Mouse (Mus musculus): ENCODE results near the gene Crip2.

Crip2 gene

DNA sequence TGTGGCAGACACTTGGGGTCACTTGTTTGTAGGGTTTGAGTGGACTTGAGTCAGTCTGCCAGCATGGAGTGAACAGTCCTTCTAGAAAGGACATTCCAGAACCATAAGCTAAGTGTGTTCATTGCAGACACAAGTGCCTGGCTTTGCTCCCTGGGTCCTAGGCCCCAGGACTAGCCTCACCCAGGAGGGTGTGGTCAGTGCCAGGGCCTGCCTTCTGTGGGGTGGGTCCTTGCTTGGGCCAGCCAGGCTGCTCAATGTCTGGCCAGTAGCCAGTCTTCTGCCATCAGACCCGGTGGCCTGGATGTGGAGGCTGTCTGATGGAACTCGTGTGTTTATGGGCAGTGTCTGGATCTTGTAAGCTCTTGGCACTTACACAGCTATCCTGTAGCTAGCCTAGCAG lies 7.5 kb upstream of the Crip2 start:
- DNase-seq, result peak; percentile 96 to 98

DNA sequence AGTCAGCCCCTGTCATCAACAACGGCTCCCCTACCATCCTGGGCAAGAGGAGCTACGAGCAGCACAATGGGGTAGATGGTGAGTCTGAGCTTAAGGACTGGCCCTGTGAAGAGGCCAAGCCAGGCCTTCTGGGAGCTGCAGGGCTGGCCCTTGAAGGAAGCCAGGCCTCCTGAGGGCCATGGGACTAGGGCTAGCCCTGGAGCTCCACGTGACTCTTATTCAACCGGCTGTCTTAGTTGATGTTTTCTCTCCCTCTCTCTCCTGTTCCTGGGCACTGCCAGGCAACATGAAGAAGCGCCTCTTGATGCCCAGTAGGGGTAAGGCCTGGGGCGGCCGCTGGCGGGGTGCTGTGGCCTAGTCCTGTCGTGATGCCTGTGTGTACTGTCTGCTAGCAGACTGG lies 6.8 kb upstream of the Crip2 start:
- peak in 1 of 2 experiments; percentile 47 for DNase-seq

DNA sequence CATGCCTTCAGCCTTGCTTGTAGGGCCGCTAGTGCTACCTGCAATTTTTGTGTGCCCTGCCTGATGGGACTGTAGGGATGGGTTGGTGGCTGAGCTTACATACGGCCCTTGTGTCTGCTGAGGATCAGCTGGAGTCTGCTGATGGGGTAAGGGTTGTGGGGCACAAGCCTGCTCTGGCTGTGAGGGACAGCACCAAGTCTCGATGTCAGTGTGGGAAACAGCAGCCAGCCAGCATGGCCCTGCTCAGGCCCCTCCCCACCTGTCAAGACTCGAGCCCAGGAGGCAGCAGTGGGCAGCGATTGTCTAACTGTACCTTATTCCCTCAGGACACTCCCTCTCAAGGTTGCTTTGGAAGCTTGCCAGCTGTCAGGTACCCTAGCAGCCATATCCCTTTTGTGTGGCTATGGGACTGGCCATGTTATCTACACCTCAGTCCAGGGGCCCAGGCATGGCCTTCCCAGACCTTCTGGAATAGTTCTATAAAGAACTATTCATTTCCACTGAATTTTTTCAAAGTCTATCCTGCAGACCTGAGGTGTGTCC lies 6.1 kb upstream of the Crip2 start:
- peak in 1 of 2 experiments; percentile 61 for DNase-seq

DNA sequence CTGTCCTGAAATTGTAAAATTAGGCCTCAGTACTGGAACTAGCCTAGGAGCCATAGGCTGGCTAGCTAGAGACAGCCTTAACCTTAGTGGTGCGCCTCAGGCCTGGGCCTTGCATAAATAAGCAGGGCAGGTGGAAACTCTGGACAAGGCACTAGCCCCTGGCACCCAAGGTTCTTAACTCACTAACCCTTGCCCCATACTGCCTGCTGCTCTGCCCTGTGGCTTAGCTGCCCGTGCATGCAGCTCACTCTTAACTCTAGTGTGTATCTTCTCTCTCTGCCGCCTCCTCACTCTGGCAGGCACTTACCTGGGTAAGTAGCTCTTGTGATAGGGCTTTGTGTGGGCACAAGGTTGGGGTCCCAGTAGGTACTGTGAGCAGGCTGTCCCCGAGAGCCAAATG lies 5.5 kb upstream of the Crip2 start:
- DNase-seq, result peak in 1 of 2 experiments; percentile 21

DNA sequence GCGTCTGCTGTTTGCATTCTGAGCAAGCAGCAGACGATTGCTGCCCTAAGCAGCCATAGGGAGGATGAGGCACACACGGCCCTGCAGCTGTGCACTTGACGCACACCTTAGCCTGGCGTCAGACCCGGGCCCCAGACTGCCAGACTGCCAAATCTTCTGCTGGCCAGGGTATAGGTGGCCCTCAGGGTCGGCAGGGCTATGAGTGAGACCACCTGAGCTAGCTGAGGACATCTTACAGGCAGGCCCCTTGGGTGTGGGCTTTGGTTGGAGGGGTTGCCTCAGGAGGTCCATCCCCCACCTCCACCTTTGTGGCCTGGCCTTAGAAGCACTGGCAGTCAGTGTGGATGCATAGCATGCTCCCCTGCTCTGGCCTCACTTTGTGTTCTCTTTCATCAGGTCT lies 4.6 kb upstream of the Crip2 start:
- DNase-seq, result no peak

DNA sequence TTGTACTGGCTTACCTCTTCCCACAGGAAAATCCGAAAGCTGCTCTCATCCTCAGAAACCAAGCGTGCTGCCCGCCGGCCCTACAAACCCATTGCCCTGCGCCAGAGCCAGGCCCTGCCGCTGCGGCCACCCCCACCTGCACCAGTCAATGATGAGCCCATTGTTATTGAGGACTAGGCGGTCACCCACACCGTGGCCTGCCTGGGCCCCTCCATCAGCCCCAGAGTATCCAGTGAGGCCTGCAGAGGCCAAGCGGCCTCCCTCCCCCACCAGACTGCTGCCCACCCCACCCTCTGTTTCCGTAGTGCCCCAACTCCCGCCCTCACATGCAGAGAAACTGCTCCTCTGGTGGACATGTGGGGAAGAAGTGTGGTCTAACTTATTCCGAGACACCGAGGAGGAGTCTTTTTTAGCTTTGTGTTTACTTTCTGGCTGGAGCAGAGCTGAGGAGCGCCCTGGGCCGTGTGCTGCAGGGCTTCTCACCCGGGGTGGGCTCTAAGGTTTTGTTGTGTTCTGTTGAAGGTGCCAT lies 3.5 kb upstream of the Crip2 start:
- no peak for DNase-seq

DNA sequence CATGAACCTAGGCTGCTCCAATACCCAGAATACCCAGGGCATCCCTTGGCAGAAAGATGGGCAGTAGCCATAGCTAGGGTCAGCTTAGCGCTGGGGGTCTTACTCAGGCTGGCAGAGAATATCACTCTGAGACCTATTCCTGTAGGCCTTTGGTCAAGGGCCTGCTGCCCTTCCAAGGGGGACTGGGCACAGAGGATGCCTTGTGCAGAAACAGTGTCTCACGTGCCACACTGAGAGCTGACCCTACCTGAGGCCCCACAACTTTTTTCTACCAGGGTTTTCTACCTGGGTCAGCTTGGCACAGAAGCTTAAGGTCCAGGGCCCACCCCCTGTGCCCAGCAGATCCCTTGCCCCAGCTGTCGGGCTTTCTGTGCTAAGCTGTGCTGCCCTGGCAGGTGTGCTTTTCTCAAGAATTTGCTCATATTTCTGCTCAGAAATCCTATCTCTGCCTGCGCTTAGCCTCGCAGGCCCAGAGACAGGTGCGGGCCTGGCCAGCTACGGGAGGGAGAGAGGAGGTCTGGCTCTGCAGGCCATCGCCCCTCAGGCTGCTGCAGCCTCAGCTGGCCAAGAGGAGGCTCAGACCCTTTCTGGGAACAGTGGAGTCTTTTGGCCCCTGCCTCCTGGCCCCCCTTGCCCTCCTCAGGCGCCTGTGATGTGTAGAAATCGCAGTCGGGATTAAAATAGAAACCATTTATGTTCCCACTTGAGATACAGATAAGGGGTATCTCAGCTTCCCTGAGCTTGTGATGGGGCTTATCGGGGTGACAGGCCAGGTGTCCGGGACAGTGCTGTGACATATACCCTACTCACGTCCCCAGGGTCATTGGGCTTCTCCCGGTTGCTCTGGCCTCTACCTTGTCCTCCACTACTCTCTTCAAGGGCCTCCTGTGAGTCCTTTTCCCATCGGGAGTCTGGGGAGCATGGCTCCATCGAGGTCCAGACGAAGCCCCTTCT lies 2.5 kb upstream of the Crip2 start:
- DNase-seq, result no peak

DNA sequence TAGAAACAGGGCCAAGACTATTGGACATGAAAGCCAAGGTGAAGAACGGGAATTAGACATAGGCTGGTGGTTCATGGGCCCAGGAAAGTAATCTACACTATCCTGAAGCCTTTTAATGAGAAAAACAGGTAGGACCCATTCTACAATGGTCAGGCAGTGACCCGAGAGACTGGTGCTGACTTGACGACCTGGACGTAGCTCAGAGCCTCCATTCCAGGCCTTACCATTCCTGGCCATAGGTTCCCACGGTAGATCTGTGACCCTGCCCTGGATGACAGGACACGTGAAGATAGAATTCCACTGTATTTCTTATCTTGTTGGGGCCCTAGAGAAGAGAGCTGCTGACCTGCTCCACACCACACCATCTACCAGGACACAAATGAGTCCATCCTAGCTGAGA lies 1.7 kb upstream of the Crip2 start:
- DNase-seq, result no peak

DNA sequence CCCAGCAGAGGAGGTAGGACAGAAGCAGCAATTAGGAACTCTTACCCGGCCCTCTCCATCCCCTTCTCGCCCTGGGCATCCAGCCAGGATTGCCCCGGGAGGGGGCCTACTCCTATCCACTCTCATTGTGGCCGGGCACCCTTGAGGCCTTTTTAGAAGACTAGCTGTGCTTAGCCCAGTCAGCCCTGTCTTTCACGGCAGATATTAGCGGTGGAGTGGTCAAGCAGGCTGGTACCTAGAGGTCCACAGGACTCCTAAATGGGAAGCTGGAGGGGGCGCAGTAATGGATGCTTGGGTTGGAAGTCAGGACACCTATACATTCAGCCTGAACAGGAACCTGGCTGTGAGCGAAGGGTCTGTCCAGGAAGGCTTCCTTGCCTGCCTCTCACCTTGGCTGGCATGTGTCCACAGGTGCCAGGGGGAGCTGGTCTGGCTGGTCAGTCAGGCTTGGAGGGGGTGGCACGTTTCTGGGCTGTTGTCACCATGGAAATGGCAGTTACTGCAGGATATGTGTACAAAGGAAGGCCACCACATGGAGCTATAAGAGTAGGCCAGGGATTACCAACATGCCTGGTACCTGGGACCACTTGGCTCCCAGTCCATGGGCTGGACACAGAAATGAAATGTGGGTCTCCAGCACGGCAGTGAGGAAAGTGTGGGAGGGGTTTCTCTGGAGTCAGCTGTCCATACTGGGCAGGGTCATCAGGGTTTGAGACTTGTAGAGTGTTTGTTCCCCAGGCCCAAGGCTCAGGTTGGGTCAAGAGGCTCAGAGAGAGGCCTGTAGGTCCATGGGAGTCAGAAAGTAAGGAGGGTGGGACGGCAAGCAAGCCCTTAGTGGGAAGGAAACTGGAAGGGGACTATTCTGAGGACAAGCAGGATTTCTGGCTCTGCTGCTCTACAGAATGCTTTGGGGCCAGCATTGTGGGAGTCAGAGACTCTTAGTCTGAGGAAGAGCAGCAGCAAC lies 853 bp upstream of the Crip2 start:
- DNase-seq, result peak; percentile 90 to 93

DNA sequence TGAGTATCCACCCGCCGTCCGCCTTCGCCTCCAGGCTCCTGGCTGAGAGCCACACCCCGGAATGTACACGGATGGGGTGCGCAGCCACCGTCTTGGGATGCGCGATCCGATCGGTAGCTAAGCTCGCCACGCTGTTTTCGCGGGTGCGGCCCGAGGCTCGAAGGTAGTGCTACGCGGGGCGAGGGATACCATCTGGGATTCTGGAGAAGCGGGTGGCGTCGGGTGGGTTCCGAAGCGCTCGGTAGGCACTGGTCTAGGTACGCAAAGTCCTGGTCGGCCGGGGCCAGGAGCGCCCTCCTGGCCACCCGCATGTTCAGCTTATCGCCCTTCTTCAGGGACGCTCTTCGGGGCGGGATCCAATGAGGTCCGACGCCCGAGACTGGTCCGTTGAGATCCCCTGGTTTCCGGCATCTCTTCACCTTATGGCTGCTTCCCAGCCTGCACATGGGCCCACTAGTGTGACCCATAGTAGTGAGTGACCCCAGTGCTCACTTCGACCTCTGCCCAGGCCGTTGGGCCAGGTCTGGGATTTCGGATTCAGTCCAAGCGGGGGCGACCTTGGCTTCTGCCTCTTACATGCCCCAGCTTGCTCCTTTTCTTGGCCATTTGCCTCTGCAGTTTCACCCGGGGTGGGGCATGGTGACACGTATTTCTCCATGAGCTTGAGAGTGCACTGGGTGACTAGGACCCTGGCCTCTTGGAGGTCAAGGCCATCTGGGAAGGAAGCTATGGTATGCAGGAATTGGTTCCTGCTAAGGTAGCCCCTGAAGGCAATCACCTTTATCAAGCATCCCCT lies 778 bp downstream of the Crip2 start:
- DNase-seq, result peak; percentile 71 to 80

DNA sequence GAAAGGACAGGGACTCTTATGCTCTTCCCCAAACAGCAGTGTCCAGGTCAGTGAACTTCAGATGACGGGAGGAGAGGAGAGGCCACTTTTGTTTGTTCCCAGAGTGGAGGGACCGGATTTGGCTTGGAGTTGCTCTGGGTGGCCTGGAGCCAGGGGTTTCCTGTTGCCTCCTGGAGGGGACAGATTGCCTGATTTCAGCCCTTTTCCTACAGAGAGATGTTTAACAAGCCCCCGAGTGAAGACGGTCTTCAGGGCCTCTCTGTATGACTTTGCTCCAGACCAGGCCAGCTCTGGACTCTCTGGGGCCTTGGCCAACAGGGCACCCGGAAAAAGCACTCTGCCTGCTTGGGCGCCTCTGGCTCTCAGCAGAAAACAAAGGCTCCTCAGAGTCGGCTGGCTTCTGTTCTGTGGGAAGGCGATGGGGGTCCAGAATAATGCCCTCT lies 1.5 kb downstream of the Crip2 start:
- DNase-seq, result peak; percentile 74 to 83

DNA sequence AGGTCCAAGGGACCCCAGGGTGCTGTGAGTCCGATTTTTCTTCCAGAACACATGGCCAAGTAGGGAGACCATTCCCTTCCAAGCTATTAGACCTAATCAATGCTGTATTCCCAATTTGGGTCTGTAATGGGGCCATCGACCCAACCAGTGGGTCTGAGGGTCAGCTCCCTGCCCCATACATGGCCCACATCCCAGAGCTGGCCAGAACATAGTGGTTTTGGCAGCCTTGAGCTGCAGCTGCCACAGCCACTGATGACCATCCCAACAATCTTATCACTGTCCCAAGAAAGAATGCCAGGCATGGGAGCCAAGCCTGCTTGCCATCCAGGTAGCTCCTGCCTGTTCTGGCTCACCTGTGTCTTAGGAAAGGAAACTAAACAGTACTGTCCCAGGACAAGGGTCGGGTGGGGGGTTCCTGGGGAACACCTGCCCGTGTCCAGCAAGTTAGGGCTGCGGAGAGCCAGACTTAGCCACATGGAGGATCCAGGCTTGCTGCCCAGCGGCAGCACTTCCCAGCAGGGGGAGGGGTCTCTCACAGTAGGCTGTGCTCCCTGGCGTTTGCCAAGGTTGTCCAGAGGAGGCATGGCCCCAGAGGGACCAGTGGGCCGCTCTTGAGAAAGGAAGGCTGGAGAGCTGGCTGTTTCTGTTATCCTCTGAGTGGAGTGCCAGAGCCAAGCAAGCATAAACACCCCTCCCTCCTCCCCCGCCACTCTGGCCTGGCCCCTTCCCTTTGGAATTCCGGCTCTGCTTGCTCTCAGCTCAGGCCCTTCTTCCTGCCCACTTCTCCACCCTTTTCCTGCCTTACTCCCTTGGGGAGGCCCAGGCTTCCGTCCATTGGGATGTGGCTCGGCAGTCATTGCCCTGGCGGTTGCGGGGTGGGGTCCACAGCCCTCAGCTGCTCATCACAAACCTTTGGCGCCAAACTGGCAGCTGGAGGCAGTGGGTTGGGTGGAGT lies 2.3 kb downstream of the Crip2 start:
- peak; percentile 92 to 94 for DNase-seq

DNA sequence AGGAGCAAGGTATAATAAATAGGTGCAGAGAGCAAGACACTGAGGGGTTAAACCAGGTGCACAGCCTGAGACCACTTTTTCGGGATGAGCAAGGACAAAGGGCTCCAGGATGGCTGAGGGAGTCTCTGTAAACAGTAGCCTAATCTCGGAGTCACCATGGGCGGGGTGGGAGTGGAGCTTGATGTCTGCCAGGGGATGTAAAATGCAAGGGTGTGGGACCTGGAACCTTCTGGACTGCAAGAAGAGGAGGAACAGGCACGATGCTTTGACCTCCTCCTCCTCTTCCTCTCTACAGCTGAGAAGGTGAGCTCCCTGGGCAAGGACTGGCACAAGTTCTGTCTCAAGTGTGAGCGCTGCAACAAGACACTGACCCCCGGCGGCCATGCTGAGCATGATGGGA lies 3.1 kb downstream of the Crip2 start:
- peak; percentile 69 to 70 for DNase-seq

DNA sequence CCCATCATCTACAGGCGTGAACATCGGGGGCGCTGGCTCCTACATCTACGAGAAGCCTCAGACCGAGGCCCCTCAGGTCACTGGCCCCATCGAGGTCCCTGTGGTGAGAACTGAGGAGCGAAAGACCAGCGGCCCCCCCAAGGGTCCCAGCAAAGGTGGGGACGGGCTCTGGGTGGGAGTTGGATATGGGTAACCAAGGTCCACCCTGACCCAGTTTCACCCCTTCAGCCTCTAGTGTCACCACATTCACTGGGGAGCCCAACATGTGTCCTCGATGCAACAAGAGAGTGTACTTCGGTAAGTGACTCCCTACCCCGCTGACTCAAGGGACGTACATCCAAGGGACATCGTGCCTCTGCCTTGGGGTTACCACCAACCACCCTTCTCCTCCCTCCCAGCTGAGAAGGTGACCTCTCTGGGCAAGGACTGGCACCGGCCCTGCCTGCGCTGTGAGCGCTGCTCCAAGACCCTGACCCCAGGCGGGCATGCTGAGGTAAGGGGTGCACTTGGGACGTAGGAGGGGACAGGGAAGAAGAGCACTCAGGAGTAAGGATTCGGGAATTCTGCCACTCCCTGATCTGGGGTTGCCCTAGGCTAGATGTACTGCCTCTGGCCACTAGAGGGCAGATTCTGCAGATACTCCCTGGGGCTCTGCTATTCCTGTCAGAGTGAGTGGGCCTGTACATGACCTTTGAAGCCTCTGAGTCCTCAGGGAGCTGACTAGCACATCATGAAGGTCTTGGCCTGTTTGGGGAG lies 4.1 kb downstream of the Crip2 start:
- DNase-seq, result peak; percentile 55 to 71

DNA sequence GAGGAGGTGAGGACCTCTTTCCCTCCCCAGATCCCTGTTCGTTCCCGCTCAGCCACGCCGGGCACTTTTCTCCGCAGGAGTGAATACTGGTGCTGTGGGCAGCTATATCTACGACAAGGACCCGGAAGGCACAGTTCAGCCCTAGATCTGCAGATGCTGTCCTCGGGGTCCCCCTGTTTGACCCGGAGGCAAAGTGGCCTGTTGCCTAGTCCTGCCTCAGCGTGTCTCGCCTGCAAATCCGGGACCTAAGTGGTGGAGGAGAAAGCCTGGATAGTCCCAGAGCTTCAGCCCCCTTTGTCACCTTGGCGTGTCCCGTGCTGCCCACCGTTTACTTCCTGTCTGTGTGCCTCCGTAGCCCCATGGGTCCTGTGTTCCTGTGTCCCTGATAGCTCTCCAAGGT lies 4.8 kb downstream of the Crip2 start:
- no peak for DNase-seq

DNA sequence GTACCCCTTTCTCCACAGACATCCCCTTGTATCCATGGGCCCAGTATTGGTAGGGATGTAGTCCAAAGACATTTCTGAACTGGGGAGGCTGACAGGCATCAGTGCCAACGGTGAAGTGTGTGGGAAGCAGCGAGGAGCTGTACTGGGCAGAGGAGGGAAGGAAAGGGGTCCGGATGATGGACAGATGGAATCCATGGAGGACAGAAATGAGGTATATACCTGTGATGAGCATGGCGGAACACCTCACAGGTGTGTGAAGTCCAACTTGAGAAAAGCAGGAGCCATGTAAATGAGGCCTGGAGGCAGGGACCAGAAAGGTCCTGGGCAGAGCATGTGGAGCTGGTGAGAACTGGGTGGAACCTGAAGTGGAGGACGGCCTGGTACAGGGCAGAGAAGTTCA lies 5.6 kb downstream of the Crip2 start:
- DNase-seq, result no peak

DNA sequence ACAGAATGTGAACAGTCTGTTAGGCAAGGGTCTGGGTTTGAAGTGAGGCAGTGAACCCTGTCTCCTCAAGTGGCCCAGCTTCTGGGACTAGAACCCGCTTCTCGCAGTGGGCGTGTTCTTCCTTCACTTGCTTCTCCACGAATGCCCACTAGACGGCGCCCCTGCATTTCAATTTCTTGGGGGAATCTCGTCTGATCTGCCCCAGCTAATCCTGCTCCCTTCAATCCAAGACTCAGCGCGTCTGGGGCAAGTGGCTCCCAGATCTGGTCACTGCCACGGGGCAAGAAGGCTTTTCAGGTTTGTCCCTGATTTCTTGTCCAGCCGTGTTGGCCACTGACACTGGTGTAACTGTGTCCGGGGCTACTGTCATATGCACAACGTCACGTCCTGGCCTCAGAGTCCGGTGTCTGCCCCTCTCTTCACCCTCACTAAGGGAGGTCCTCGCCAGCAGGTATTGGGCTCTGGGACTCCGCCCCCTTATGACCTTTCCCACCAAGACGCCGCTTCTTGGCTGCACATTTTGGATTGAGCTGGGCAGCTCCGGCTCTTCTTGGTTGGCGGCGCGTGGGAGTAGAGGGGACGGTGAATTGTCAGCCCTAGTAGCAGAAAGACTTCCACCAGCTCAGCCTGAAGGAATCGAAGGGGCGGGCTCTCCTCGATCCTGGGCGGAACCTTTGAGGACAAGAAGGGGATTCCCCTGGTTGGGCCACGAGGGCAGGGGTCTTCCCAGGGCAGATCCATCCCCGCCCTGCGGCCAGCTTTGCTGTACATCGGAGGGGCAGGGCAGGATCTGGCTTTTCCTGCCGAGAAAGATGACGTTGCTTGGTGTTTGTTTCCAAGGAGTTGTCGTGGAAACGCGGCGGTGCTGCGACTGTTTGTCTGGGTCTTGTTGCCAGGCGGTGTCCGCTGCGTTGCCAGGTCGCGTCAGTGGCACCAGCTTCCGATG lies 6.3 kb downstream of the Crip2 start, which contains the start of gene Crip1:
Crip1 (plus strand) TSS at position 205 of the 946 bp plus-strand sequence.
- peak; percentile 89 to 92 for DNase-seq

DNA sequence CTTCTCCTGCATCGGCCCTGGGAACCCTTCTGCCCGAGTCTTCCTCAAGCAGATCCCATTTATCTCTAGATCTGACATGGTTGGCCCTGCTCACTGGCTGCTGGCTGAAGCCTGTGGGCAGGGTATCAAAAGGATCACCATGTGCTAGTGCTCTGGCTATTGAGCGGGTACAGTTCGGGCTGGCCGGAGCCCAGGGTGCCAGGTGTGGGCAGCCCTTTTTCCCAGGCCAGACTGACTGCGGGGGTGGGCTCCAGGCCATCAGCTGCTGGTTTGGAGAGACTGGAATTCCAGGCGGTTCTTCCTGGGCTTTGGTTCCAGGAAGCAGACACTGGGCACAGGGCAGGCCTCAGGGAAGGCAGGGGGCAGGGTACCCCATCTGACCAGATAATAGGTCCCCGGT lies 7.4 kb downstream of the Crip2 start:
- peak; percentile 34 to 56 for DNase-seq

Measured in lung, adult 18-20 months (tissue).